Mouse (Mus musculus): Measurements from ENCODE around the gene Plxnd1. TPM values are rescaled to one million over a fixed set of nuclear protein-coding genes. Genes with fewer than 3 reads are reported as not detected.

Gene Plxnd1
- polyA plus RNA-seq, 1 experiment = 115 TPM

DNA sequence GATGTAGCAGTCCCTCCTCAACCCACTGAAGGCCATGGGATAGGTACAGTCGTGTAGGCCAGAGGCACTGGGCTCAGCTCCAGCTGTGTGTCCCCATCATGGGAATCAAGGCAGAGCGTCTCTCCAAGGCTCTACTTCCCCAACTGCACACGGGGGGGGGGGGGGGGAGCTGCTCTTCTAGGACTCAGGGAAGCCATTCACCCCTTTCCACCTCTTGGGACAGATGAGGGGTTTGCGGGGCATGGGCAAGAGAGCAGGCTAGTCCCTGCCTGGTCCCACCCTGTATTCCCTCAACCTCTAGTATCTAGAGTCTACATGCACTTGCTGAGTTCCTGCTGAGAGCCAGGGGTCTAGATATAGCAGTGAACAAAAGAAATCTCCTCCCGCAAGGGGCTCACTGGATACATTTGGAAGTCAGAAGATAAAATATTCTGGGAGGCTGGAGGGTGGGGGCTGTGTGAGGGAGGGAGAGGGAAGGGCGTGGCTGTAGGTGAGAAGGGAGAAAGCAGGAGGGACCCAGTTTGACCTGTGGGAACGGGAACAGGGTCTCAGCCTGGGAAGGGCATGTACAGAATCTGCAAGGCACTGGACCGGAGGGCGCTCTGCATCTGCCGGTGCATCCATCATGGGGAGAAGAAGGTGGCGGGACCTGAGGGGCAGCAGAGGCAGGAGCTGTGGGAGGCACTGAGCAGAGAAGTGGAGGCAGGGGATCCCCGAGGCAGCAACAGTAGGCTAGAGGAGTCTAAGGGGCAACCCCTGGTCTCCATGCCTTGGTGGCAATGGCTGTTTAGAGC is 7.7 kb upstream of the Plxnd1 start:
- no peaks in the 10 kb centered on the region for H3K4me1 ChIP-seq (ENCODE audit: control insufficient read depth, insufficient read depth, low read length)
- TF ChIP-seq CTCF (IDR thresholded peaks at IDR 0.05; ENCODE audit: extremely low read depth, insufficient read depth, low read length) = no peak
- no peak for TF ChIP-seq POLR2A (IDR thresholded peaks at IDR 0.05; ENCODE audit: extremely low read depth, insufficient read depth, low read length)
- H3K27ac ChIP-seq (ENCODE audit: insufficient read depth, low read length) = no peak overlapping the region
- no peak overlapping the region for H3K4me3 ChIP-seq (ENCODE audit: insufficient read depth, low read length)

DNA sequence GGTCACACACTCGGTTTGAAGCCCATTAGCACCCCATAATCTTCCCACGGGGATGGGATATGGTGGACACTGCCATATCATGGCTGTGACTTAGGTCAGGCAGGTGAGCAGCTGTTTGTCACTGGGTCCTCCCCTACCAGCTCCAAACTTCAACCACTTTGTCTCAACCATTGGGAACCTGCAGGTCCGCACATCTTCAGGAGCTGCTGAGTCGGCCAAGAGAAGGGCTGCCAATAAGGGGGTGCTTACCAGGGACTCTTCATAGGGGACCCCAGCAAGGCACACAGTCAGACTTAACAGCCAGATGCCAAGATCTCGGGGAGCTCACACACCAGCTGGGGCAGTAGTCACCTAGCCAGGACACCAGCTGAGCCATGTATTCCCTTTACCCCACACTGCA is 6.0 kb upstream of the Plxnd1 start:
- no peak overlapping the region for H3K4me3 ChIP-seq (ENCODE audit: insufficient read depth, low read length)
- no peak overlapping the region for H3K27ac ChIP-seq (ENCODE audit: insufficient read depth, low read length)
- H3K4me1 ChIP-seq (ENCODE audit: control insufficient read depth, insufficient read depth, low read length) = no peaks in the 10 kb centered on the region
- TF ChIP-seq CTCF (IDR thresholded peaks at IDR 0.05; ENCODE audit: extremely low read depth, insufficient read depth, low read length) = no peak
- TF ChIP-seq POLR2A (IDR thresholded peaks at IDR 0.05; ENCODE audit: extremely low read depth, insufficient read depth, low read length) = no peak

- no peak overlapping the region for H3K27ac ChIP-seq (ENCODE audit: insufficient read depth, low read length)
- TF ChIP-seq CTCF (IDR thresholded peaks at IDR 0.05; ENCODE audit: extremely low read depth, insufficient read depth, low read length) (no peak), POLR2A (IDR thresholded peaks at IDR 0.05; ENCODE audit: extremely low read depth, insufficient read depth, low read length) (no peak)
- H3K4me3 ChIP-seq (ENCODE audit: insufficient read depth, low read length) = no peak overlapping the region
- H3K4me1 ChIP-seq (ENCODE audit: control insufficient read depth, insufficient read depth, low read length) = no peaks in the 10 kb centered on the region
Measured at GRCm38 (mm10) chr6:115999227-115999626, 4.4 kb upstream of the Plxnd1 start.

- TF ChIP-seq CTCF (IDR thresholded peaks at IDR 0.05; ENCODE audit: extremely low read depth, insufficient read depth, low read length) = no peak
- no peak for TF ChIP-seq POLR2A (IDR thresholded peaks at IDR 0.05; ENCODE audit: extremely low read depth, insufficient read depth, low read length)
- no peak overlapping the region for H3K27ac ChIP-seq (ENCODE audit: insufficient read depth, low read length)
- H3K4me1 ChIP-seq (ENCODE audit: control insufficient read depth, insufficient read depth, low read length) = no peaks in the 10 kb centered on the region
- no peak overlapping the region for H3K4me3 ChIP-seq (ENCODE audit: insufficient read depth, low read length)
Measured at GRCm38 (mm10) chr6:115998758-115999157, 4.0 kb upstream of the Plxnd1 start.

GRCm38 (mm10) chr6:115997726-115998311 is 3.0 kb upstream of the Plxnd1 start:
- no peaks in the 10 kb centered on the region for H3K4me1 ChIP-seq (ENCODE audit: control insufficient read depth, insufficient read depth, low read length)
- no peak overlapping the region for H3K4me3 ChIP-seq (ENCODE audit: insufficient read depth, low read length)
- no peak overlapping the region for H3K27ac ChIP-seq (ENCODE audit: insufficient read depth, low read length)
- no peak for TF ChIP-seq CTCF (IDR thresholded peaks at IDR 0.05; ENCODE audit: extremely low read depth, insufficient read depth, low read length)
- TF ChIP-seq POLR2A (IDR thresholded peaks at IDR 0.05; ENCODE audit: extremely low read depth, insufficient read depth, low read length) = no peak

DNA sequence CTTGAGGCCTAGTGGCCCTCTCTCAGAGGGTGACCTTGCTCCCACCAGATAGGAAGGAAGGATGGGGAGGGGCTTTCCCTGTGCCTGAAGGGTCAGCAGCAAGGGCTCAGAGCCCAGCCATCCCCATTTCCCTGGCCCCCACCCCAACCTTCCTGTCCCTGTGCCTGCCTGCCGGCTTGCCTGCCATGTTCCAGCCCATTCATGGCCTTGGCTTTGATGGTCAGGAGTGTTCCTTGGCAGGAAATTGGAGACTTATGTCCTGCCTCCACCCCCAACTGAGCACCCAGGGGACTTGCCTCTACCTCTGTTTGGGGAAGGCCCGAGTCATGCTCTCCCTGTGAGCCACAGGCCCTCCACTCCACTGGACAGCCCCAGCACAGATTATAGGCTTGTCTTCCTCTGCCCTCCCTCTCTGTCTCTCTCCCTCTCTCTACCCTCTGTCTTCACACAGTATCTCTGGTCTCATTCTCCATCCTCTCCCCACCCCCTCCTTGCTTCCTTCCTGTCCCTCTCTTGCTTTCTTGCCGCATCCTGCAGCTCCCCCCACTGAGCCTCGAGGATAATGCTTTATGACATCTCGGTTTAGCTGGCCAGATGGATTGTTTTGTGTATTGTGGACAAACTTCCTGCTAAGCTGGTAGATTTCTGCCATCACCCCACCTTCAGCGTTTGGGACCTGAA is 1.5 kb upstream of the Plxnd1 start:
- Histone ChIP-seq H3K4me1 (ENCODE audit: control insufficient read depth, insufficient read depth, low read length) (no peaks in the 10 kb centered on the region), H3K4me3 (ENCODE audit: insufficient read depth, low read length) (no peak overlapping the region), H3K27ac (ENCODE audit: insufficient read depth, low read length) (no peak overlapping the region)
- TF ChIP-seq CTCF (IDR thresholded peaks at IDR 0.05; ENCODE audit: extremely low read depth, insufficient read depth, low read length) (peak; percentile 57), POLR2A (IDR thresholded peaks at IDR 0.05; ENCODE audit: extremely low read depth, insufficient read depth, low read length) (no peak)

DNA sequence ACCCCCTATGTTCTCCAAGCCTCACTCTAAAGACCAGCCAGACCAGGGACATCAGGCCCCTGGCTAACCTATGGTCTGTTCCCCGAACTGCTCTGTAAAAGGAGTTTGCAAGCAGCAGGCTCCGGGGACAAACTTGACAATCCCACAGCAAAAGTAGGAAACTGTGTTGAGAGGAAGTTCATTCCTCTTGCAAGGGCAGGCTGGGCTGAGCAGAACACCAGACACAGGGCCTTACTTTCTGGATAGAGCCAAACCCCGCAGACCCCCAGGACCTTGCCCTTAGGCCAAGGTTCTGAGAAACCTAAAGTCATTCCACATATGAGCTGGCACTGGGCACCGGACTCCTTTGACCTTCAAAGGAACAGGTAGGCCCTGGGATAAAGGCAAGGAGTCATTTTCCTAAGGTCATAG is 731 bp upstream of the Plxnd1 start:
- H3K4me1 ChIP-seq (ENCODE audit: control insufficient read depth, insufficient read depth, low read length) = 0 out of 2 replicates have a peak, but pooled peaks cover 1% of the 10 kb centered on the region
- peak overlapping the region; percentile 81; the same call in 1 of the 2 replicates for H3K4me3 ChIP-seq (ENCODE audit: insufficient read depth, low read length)
- H3K27ac ChIP-seq (ENCODE audit: insufficient read depth, low read length) = 0 out of 2 replicates have a peak overlapping the region, but pooled peaks have one; percentile 21
- no peak for TF ChIP-seq CTCF (IDR thresholded peaks at IDR 0.05; ENCODE audit: extremely low read depth, insufficient read depth, low read length)
- no peak for TF ChIP-seq POLR2A (IDR thresholded peaks at IDR 0.05; ENCODE audit: extremely low read depth, insufficient read depth, low read length)

- Histone ChIP-seq H3K4me3 (ENCODE audit: insufficient read depth, low read length) (peak overlapping the region; percentile 81), H3K4me1 (ENCODE audit: control insufficient read depth, insufficient read depth, low read length) (peaks cover 7% of the 10 kb centered on the region), H3K27ac (ENCODE audit: insufficient read depth, low read length) (peak overlapping the region; percentile 82)
- TF ChIP-seq POLR2A (IDR thresholded peaks at IDR 0.05; ENCODE audit: extremely low read depth, insufficient read depth, low read length) = no peak
- no peak for TF ChIP-seq CTCF (IDR thresholded peaks at IDR 0.05; ENCODE audit: extremely low read depth, insufficient read depth, low read length)
Measured at GRCm38 (mm10) chr6:115994146-115994876, 494 bp downstream of the Plxnd1 start.

Measured in cortical plate, adult 2 months (tissue).